Comparison of ENCODE assay signal across 16 mouse cellular contexts in genomic region chr1:158283869-158284268, GRCm38 (mm10).
"Had no signal": no experiment of that assay in that cellular context is flagged by ENCODE, and none has a peak within 500 bp of the region (broad histone marks: within the 10 kb centered on the region; RNA-seq: fewer than 3 reads in every experiment).

No protein-coding gene starts in this region.

- H3K9me3 ChIP-seq: limb, embryonic 12.5 days; liver, embryonic 15.5 days; neural tube, embryonic 12.5 days had no signal

- H3K27ac ChIP-seq: kidney, postnatal 0 days; limb, embryonic 12.5 days; liver, embryonic 15.5 days; neural tube, embryonic 12.5 days had no signal

- DNase-seq: kidney, adult 11 months; kidney, adult 9 months; kidney, postnatal 36 days; layer of hippocampus, adult 9-11 months; layer of hippocampus, postnatal 36 days; midbrain, embryonic 14.5 days; retina, postnatal 1 day; right cerebral cortex, postnatal 4 days; spleen, adult 18-20 months; thymus, adult 18-20 months; thymus, postnatal 14 days had no signal

- H3K9ac ChIP-seq: limb, embryonic 12.5 days; liver, embryonic 15.5 days; neural tube, embryonic 12.5 days had no signal

- H3K27me3 ChIP-seq: limb, embryonic 12.5 days; liver, embryonic 15.5 days; neural tube, embryonic 12.5 days had no signal

- H3K4me2 ChIP-seq: limb, embryonic 12.5 days; liver, embryonic 11.5 days; liver, embryonic 15.5 days; neural tube, embryonic 12.5 days had no signal

- H3K4me1 ChIP-seq: limb, embryonic 12.5 days; liver, embryonic 15.5 days; neural tube, embryonic 12.5 days had no signal

- H3K36me3 ChIP-seq: limb, embryonic 12.5 days; liver, embryonic 15.5 days; neural tube, embryonic 12.5 days had no signal

- H3K4me3 ChIP-seq: limb, embryonic 12.5 days; liver, embryonic 15.5 days; neural tube, embryonic 12.5 days had no signal
